In the genomic region with DNA sequence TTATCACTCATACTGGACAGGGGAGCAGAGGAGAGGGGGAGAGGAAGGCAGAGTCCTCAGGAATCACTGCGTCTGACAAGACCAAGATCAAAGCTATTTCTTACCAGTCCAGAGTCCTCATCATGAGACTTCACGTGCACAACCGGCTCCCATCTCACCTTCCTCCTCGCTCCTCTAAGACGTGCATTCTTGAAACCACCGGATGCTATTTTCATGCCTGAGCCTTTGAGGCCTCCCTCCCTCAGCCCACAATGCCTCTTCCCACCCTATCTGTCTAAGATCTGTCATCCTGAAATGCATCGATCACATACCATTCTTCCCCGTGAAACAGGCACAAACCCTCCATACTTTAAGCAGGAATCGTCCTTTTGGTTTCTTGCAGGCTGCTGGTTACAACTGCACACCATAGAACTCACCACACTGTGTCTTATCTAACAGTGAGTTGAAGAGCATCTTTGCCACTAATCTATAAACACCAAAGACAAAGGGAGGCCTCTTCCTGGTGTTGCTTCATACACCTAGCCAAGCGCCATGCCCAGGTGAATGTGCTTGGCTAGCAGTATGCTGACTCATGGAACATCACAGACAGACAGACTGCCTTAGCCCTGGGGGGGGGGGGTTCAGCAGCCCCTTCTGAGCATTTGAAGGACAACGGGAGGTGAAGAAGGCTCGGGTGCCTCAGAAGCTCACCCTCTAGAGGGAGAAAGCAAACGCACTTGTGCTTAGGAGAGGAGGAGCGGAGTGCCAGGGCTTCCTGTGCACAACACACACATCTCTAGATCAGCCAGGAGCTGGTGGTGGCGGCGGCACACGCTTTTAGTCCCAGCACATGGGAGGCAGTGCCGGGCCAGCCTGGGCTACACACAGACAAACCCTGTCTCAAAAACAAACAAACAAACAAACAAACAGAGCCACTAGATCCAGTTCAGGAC, we compare ENCODE assay signal across 19 mouse cellular contexts. TPM values are rescaled to one million over a fixed set of nuclear protein-coding genes. Genes with fewer than 3 reads are reported as not detected.
DNase-seq lines count a peak whose midpoint lies in the region; ATAC-seq lines count a peak whose summit lies in the region.
"Had no signal": no experiment of that assay in that cellular context is flagged by ENCODE, and none has a peak within 500 bp of the region (broad histone marks: within the 10 kb centered on the region; RNA-seq: fewer than 3 reads in every experiment).

No protein-coding gene starts in this region.

- no peaks in the 10 kb centered on the region for H3K9me3 ChIP-seq in forebrain, embryonic 12.5 days
- H3K9me3 ChIP-seq in forebrain, embryonic 16.5 days (ENCODE audit: control insufficient read depth, low read length): no peaks in the 10 kb centered on the region
- H3K9me3 ChIP-seq: heart, embryonic 10.5 days; kidney, embryonic 15.5 days; limb, embryonic 13.5 days; midbrain, embryonic 15.5 days had no signal

- H3K79me2 ChIP-seq in macrophage (ENCODE audit: inconsistent target): peaks cover 70% of the 10 kb centered on the region; the same call in 1 of the 2 replicates

- no peaks in the 10 kb centered on the region for H3K4me1 ChIP-seq in forebrain, embryonic 12.5 days
- no peaks in the 10 kb centered on the region for H3K4me1 ChIP-seq in forebrain, embryonic 16.5 days (replicated peaks; ENCODE audit: control insufficient read depth, insufficient read depth, low read length)
- H3K4me1 ChIP-seq: kidney, embryonic 15.5 days; limb, embryonic 13.5 days; midbrain, embryonic 15.5 days had no signal

- DNase-seq in thymus, postnatal 10 days (ENCODE audit: low spot score in 2 of 2): peak; percentile 19 to 31
- DNase-seq in frontal cortex, postnatal 36 days (ENCODE audit: low spot score in 2 of 2): no peak
- no peak for DNase-seq in adrenal gland, postnatal 36 days
- no peak for DNase-seq in gastrocnemius, adult 18-20 months (ENCODE audit: low spot score)
- DNase-seq: adrenal gland, adult 8-10 months; cerebellum, adult 9-10 months; forebrain, postnatal 0 days; gastrocnemius, postnatal 25 days; heart, postnatal 36 days; right cerebral cortex, postnatal 25 days had no signal

- H3K27ac ChIP-seq in forebrain, embryonic 12.5 days: 0 out of 2 replicates have a peak overlapping the region, but pooled peaks have one; percentile 13
- no peak overlapping the region for H3K27ac ChIP-seq in forebrain, embryonic 16.5 days (ENCODE audit: low read length)
- peak overlapping the region; percentile 91; the same call in 1 of the 2 replicates for H3K27ac ChIP-seq in macrophage
- H3K27ac ChIP-seq: heart, embryonic 10.5 days; hindbrain, postnatal 0 days; kidney, embryonic 15.5 days; limb, embryonic 13.5 days; midbrain, embryonic 15.5 days had no signal

- no peaks in the 10 kb centered on the region for H3K36me3 ChIP-seq in forebrain, embryonic 12.5 days (replicated peaks)
- H3K36me3 ChIP-seq in forebrain, embryonic 16.5 days (ENCODE audit: control insufficient read depth, insufficient read depth): no peaks in the 10 kb centered on the region
- no peaks in the 10 kb centered on the region for H3K36me3 ChIP-seq in macrophage (ENCODE audit: inconsistent target)
- H3K36me3 ChIP-seq: kidney, embryonic 15.5 days; midbrain, embryonic 15.5 days had no signal

- H3K9ac ChIP-seq in forebrain, embryonic 12.5 days: no peak overlapping the region
- no peak overlapping the region for H3K9ac ChIP-seq in forebrain, embryonic 16.5 days (replicated peaks; ENCODE audit: low read depth, low read length)
- H3K9ac ChIP-seq: forebrain, postnatal 0 days; kidney, embryonic 15.5 days; limb, embryonic 13.5 days; midbrain, embryonic 15.5 days had no signal

- ATAC-seq in forebrain, embryonic 12.5 days (ENCODE audit: low FRiP score): no peak
- no peak for ATAC-seq in forebrain, embryonic 16.5 days
- ATAC-seq in common myeloid progenitor, adult 5-6 weeks (replicated peaks; ENCODE audit: low read depth, poor library complexity, severe bottlenecking): peak; percentile 8; the same call in 1 of the 2 replicates
- ATAC-seq: forebrain, postnatal 0 days; hindbrain, postnatal 0 days; midbrain, embryonic 15.5 days had no signal

- 90% methylated on average over 18 of the region's 18 CpGs for WGBS in forebrain, embryonic 12.5 days
- 90% methylated on average over 18 of the region's 18 CpGs for WGBS in forebrain, embryonic 16.5 days
- 69% methylated on average over 16 of the region's 18 CpGs for WGBS in macrophage (ENCODE audit: missing documents)

- H3K4me3 ChIP-seq in forebrain, embryonic 12.5 days (replicated peaks): no peak overlapping the region
- H3K4me3 ChIP-seq in forebrain, embryonic 16.5 days (replicated peaks; ENCODE audit: low read length): no peak overlapping the region
- no peak overlapping the region for H3K4me3 ChIP-seq in macrophage (ENCODE audit: inconsistent target)
- H3K4me3 ChIP-seq: heart, embryonic 10.5 days; kidney, embryonic 15.5 days; limb, embryonic 13.5 days; midbrain, embryonic 15.5 days had no signal

- no peak overlapping the region for H3K4me2 ChIP-seq in forebrain, embryonic 12.5 days
- H3K4me2 ChIP-seq in forebrain, embryonic 16.5 days (ENCODE audit: low read length): no peak overlapping the region
- H3K4me2 ChIP-seq: kidney, embryonic 15.5 days; limb, embryonic 13.5 days; midbrain, embryonic 15.5 days had no signal

- H3K27me3 ChIP-seq in forebrain, embryonic 12.5 days: no peaks in the 10 kb centered on the region
- H3K27me3 ChIP-seq in forebrain, embryonic 16.5 days (replicated peaks; ENCODE audit: control insufficient read depth, insufficient read depth, low read length): no peaks in the 10 kb centered on the region
- H3K27me3 ChIP-seq: kidney, embryonic 15.5 days; limb, embryonic 13.5 days; midbrain, embryonic 15.5 days had no signal

RNA-seq across cellular contexts. Expression of gene Klhl18, which starts 15.3 kb away (rescaled TPM):
- 10.3 and 10.5 TPM in 2 replicates for polyA plus RNA-seq in forebrain, embryonic 12.5 days (2016; fragmentation: Nextera tagmentation; extraction: Ambion mirVana)
- polyA plus RNA-seq in forebrain, embryonic 16.5 days (2015; fragmentation: Nextera tagmentation; extraction: Ambion mirVana): 15.2 and 19.3 TPM in 2 replicates
- 8.7 and 10.1 TPM in 2 replicates for total RNA-seq in common myeloid progenitor, adult 5-6 weeks (2017)
- total RNA-seq in macrophage (2018; cell fraction: chromatin; rRNA removed): 10 to 100 TPM in 24 of 26 experiments, 1 to 10 TPM in 2; 8.2 to 79.6 (median 49.1) TPM
- total RNA-seq in macrophage (2018; cell fraction: cytosol; rRNA removed): 10 to 100 TPM in 22 of 26 experiments, 1 to 10 TPM in 4; 6.9 to 22.7 (median 16.4) TPM
- 10 to 100 TPM in 25 of 26 experiments, 1 to 10 TPM in 1; 9.3 to 57.7 (median 33.3) TPM for total RNA-seq in macrophage (2018; cell fraction: nucleus; rRNA removed)
- 11.4 to 20.2 TPM (median 18.7 TPM) in 3 replicates for polyA plus RNA-seq in macrophage (2018)
- 10 to 100 TPM in 1 of 2 experiments, 1 to 10 TPM in 1; 9.9 to 13.0 TPM for total RNA-seq in adrenal gland, postnatal 36 days (2021)
- 1 to 10 TPM; 7.0 to 7.7 TPM for total RNA-seq in gastrocnemius, adult 18-20 months (2021)

RNA-seq across cellular contexts. Expression of gene Kif9, which starts 15.6 kb away (rescaled TPM):
- polyA plus RNA-seq in forebrain, embryonic 12.5 days (2016; fragmentation: Nextera tagmentation; extraction: Ambion mirVana): 1.6 and 2.0 TPM in 2 replicates
- 3.0 TPM in 2 replicates for polyA plus RNA-seq in forebrain, embryonic 16.5 days (2015; fragmentation: Nextera tagmentation; extraction: Ambion mirVana)
- total RNA-seq in common myeloid progenitor, adult 5-6 weeks (2017): 2.1 and 2.2 TPM in 2 replicates
- total RNA-seq in macrophage (2018; cell fraction: chromatin; rRNA removed): 10 to 100 TPM in 16 of 26 experiments, 1 to 10 TPM in 9, under 1 TPM in 1; 0.63 to 17.5 (median 11.8) TPM
- total RNA-seq in macrophage (2018; cell fraction: cytosol; rRNA removed): 1 to 10 TPM; 3.3 to 8.4 (median 5.3) TPM
- 10 to 100 TPM in 3 of 26 experiments, 1 to 10 TPM in 22, under 1 TPM in 1; 0.99 to 11.0 (median 7.2) TPM for total RNA-seq in macrophage (2018; cell fraction: nucleus; rRNA removed)
- 1.7 to 6.0 TPM (median 3.1 TPM) in 3 replicates for polyA plus RNA-seq in macrophage (2018)
- 1 to 10 TPM in 1 of 2 experiments, under 1 TPM in 1; 0.69 to 1.0 TPM for total RNA-seq in adrenal gland, postnatal 36 days (2021)
- total RNA-seq in gastrocnemius, adult 18-20 months (2021): not detected

RNA-seq across cellular contexts. Expression of gene Ngp, which starts 41.6 kb away (rescaled TPM):
- 1.2 and 2.2 TPM in 2 replicates for polyA plus RNA-seq in forebrain, embryonic 12.5 days (2016; fragmentation: Nextera tagmentation; extraction: Ambion mirVana)
- polyA plus RNA-seq in forebrain, embryonic 16.5 days (2015; fragmentation: Nextera tagmentation; extraction: Ambion mirVana): 0.51 and 1.2 TPM in 2 replicates
- total RNA-seq in common myeloid progenitor, adult 5-6 weeks (2017): 114 and 131 TPM in 2 replicates
- total RNA-seq in macrophage (2018; cell fraction: chromatin; rRNA removed): under 1 TPM in 1 of 26 experiments, not detected in 25; 0.71 TPM
- 10 to 100 TPM in 5 of 26 experiments, 1 to 10 TPM in 19, under 1 TPM in 2; 0.38 to 19.7 (median 5.3) TPM for total RNA-seq in macrophage (2018; cell fraction: cytosol; rRNA removed)
- total RNA-seq in macrophage (2018; cell fraction: nucleus; rRNA removed): 1 to 10 TPM in 15 of 26 experiments, under 1 TPM in 10, not detected in 1; 0.47 to 7.2 (median 1.5) TPM
- polyA plus RNA-seq in macrophage (2018): 2.3 to 84.1 TPM (median 17.7 TPM) in 3 replicates
- total RNA-seq in adrenal gland, postnatal 36 days (2021): not detected
- not detected for total RNA-seq in gastrocnemius, adult 18-20 months (2021)
- total RNA-seq: adrenal gland, adult 8-10 months; forebrain, postnatal 0 days; gastrocnemius, postnatal 25 days had no signal
- polyA plus RNA-seq: heart, embryonic 10.5 days had no signal

RNA-seq across cellular contexts. Expression of gene Ptpn23, which starts 53.1 kb away (rescaled TPM):
- 20.4 and 20.9 TPM in 2 replicates for polyA plus RNA-seq in forebrain, embryonic 12.5 days (2016; fragmentation: Nextera tagmentation; extraction: Ambion mirVana)
- polyA plus RNA-seq in forebrain, embryonic 16.5 days (2015; fragmentation: Nextera tagmentation; extraction: Ambion mirVana): 21.3 and 27.2 TPM in 2 replicates
- 3.7 TPM in 2 replicates for total RNA-seq in common myeloid progenitor, adult 5-6 weeks (2017)
- total RNA-seq in macrophage (2018; cell fraction: chromatin; rRNA removed): 100 to 1,000 TPM; 113 to 842 (median 230) TPM
- total RNA-seq in macrophage (2018; cell fraction: cytosol; rRNA removed): 100 to 1,000 TPM in 2 of 26 experiments, 10 to 100 TPM in 24; 29.9 to 104 (median 40.6) TPM
- total RNA-seq in macrophage (2018; cell fraction: nucleus; rRNA removed): 100 to 1,000 TPM in 21 of 26 experiments, 10 to 100 TPM in 5; 68.1 to 507 (median 172) TPM
- 24.2 to 31.4 TPM (median 26.4 TPM) in 3 replicates for polyA plus RNA-seq in macrophage (2018)
- total RNA-seq in adrenal gland, postnatal 36 days (2021): 10 to 100 TPM; 50.5 to 82.0 TPM
- 10 to 100 TPM in 1 of 2 experiments, 1 to 10 TPM in 1; 9.3 to 10.9 TPM for total RNA-seq in gastrocnemius, adult 18-20 months (2021)

Comparison
In these comparisons a context has a peak if more than half of its experiments do, and no peak if none do; other contexts are left out.
1. DNase-seq: peak in thymus, postnatal 10 days (2 of 2); none in frontal cortex, postnatal 36 days (0 of 2), adrenal gland, postnatal 36 days (0 of 2) and gastrocnemius, adult 18-20 months (single experiment).
2. RNA of gene Ngp, which starts 41.6 kb away (total RNA-seq): 114 to 131 TPM in common myeloid progenitor, adult 5-6 weeks; not detected in adrenal gland, postnatal 36 days and not detected in gastrocnemius, adult 18-20 months; every median in the first group is over 100 times any median in the second.